Comparison of ENCODE assay signal across 25 mouse cellular contexts in the genomic region with DNA sequence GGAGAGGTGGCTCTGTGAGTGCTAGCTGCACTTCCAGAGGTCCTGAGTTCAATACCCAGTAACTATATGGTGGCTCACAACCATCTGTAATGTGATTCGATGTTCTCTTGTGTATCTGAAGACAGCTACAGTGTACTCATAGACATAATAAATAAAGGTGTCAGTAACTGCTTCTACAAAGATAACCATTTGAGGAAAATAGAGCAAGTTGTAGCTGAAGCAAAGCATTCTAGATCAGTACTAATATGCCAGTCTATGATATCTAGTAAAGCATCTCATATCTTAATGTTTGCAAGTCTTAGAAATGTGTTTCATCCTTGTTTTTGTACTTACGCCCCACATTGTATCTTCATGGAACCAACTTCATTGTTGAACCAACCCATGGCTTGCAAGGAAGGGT. TPM values are rescaled to one million over a fixed set of nuclear protein-coding genes. Genes with fewer than 3 reads are reported as not detected.
DNase-seq lines count a peak whose midpoint lies in the region; ATAC-seq and TF ChIP-seq lines count a peak whose summit lies in the region.
"Had no signal": no experiment of that assay in that cellular context is flagged by ENCODE, and none has a peak within 500 bp of the region (broad histone marks: within the 10 kb centered on the region; RNA-seq: fewer than 3 reads in every experiment).

No protein-coding gene starts in this region.

- no peak for ATAC-seq in granulocyte monocyte progenitor cell, adult 5-6 weeks (replicated peaks; ENCODE audit: poor library complexity, severe bottlenecking)
- ATAC-seq: activated CD4-positive, CD25-positive, alpha-beta regulatory T cell, adult 4 months; CD4-positive, CD25-positive, alpha-beta regulatory T cell, adult 4 months; Patski had no signal

- H3K9me3 ChIP-seq in CH12.LX (replicated peaks; ENCODE audit: low read length) (no peaks in the 10 kb centered on the region), MEL (replicated peaks; ENCODE audit: insufficient read depth, low read length) (no peaks in the 10 kb centered on the region)
- H3K9me3 ChIP-seq: G1E had no signal

- TF ChIP-seq CTCF in CH12.LX (conservative IDR thresholded peaks at IDR 0.05 in 1 of 2, IDR thresholded peaks at IDR 0.05 in 1 of 2; ENCODE audit: low read depth in 2 of 2, low read length in 2 of 2) (no peak), MEL (IDR thresholded peaks at IDR 0.05 in 2 of 3, conservative IDR thresholded peaks at IDR 0.05 in 1 of 3; ENCODE audit: control insufficient read depth in 1 of 3, insufficient read depth in 1 of 3, low read depth in 2 of 3, low read length in 3 of 3, poor library complexity in 1 of 3, severe bottlenecking in 1 of 3) (no peak)

- TF ChIP-seq RAD21 in CH12.LX (IDR thresholded peaks at IDR 0.05; ENCODE audit: low read depth, low read length) (no peak), MEL (IDR thresholded peaks at IDR 0.05; ENCODE audit: low read depth, low read length) (no peak)

- H3K27ac ChIP-seq in CH12.LX (ENCODE audit: insufficient read depth, low read depth) (no peak overlapping the region), MEL (ENCODE audit: control insufficient read depth, low read depth, low read length) (no peak overlapping the region)

- no peak overlapping the region for H3K4me2 ChIP-seq in CH12.LX (ENCODE audit: insufficient read depth, low read depth, poor library complexity, severe bottlenecking)

- peaks cover 7 to 53% of the 10 kb centered on the region in 2 experiments for H3K36me3 ChIP-seq in CH12.LX (replicated peaks in 1 of 2; ENCODE audit: control insufficient read depth in 1 of 2, insufficient read depth in 1 of 2, low read length in 1 of 2)
- peaks cover 6 to 24% of the 10 kb centered on the region in 2 experiments for H3K36me3 ChIP-seq in MEL (ENCODE audit: control insufficient read depth in 1 of 2, insufficient read depth in 2 of 2, low read length in 2 of 2)

- H3K4me1 ChIP-seq in CH12.LX (ENCODE audit: control insufficient read depth in 1 of 2, insufficient read depth in 2 of 2) (no peaks in the 10 kb centered on the region), MEL (ENCODE audit: control insufficient read depth in 1 of 2, insufficient read depth in 2 of 2, low read length in 2 of 2) (no peaks in the 10 kb centered on the region)

- TF ChIP-seq EP300 in CH12.LX (IDR thresholded peaks at IDR 0.05; ENCODE audit: low read length) (no peak), MEL (IDR thresholded peaks at IDR 0.05; ENCODE audit: low read depth in 1 of 2, low read length in 2 of 2) (no peak)

- TF ChIP-seq POLR2A in CH12.LX (IDR thresholded peaks at IDR 0.05; ENCODE audit: low read depth, low read length) = peak; percentile 32; the same call in 1 of the 2 replicates
- no peak for TF ChIP-seq POLR2A in MEL (IDR thresholded peaks at IDR 0.05; ENCODE audit: control insufficient read depth in 1 of 2, insufficient read depth in 1 of 2, low read depth in 1 of 2, low read length in 2 of 2, poor library complexity in 1 of 2)

- H3K9ac ChIP-seq in CH12.LX (ENCODE audit: insufficient read depth, low read depth) = no peak overlapping the region
- H3K9ac ChIP-seq in MEL (ENCODE audit: control insufficient read depth, low read depth, low read length, poor library complexity, severe bottlenecking) = no peak overlapping the region

- DNase-seq in heart, adult 11 months = peak; percentile 0
- DNase-seq in heart, adult 8-10 months (ENCODE audit: low spot score) = no peak
- no peak for DNase-seq in CH12.LX (ENCODE audit: extremely low read depth)
- DNase-seq in MEL (ENCODE audit: low read depth, low spot score) = no peak
- no peak for DNase-seq in right cerebral cortex, postnatal 4 days
- DNase-seq: adrenal gland, adult 2 months; adrenal gland, adult 8-10 months; adrenal gland, postnatal 10 days; adrenal gland, postnatal 14 days; adrenal gland, postnatal 25 days; adrenal gland, postnatal 36 days; B cell, adult 2 months; cerebellum, adult 11 months; cerebellum, adult 11-12 months; cerebellum, adult 18-20 months; cerebellum, adult 2 months; cerebellum, adult 8-10 months had no signal

- no peaks in the 10 kb centered on the region; the same call in 1 of the 2 replicates for H3K79me2 ChIP-seq in CH12.LX (replicated peaks; ENCODE audit: control insufficient read depth, extremely low read depth, insufficient read depth, poor library complexity, severe bottlenecking)
- no peaks in the 10 kb centered on the region for H3K79me2 ChIP-seq in MEL (ENCODE audit: control insufficient read depth, insufficient read depth, low read length, poor library complexity)

- H3K27me3 ChIP-seq in CH12.LX (replicated peaks) = no peaks in the 10 kb centered on the region
- H3K27me3 ChIP-seq in MEL (ENCODE audit: control insufficient read depth in 1 of 2, insufficient read depth in 2 of 2, low read length in 2 of 2) = no peaks in the 10 kb centered on the region
- H3K27me3 ChIP-seq: Patski had no signal

- H3K4me3 ChIP-seq in CH12.LX (replicated peaks in 1 of 3; ENCODE audit: low read depth in 2 of 3, low read length in 2 of 3, poor library complexity in 1 of 3) (no peak overlapping the region), MEL (ENCODE audit: control insufficient read depth in 1 of 2, insufficient read depth in 1 of 2, low read depth in 2 of 2, low read length in 2 of 2) (no peak overlapping the region)

- dilution Hi-C loops in CH12.LX (cut with MboI; ENCODE audit: extremely low pct_ligation_motif_present, extremely low pct_unique_long_range_greater_than_20kb, low sequenced_read_pairs) = no loop called here

- in situ Hi-C loops in CH12.LX (cut with MboI; ENCODE audit: low pct_ligation_motif_present, low pct_unique_long_range_greater_than_20kb, low sequenced_read_pairs) = no loop called here

TF ChIP-seq in CH12.LX, 34 proteins besides CTCF, POLR2A, EP300 and RAD21:
- TF ChIP-seq MXI1 (IDR thresholded peaks at IDR 0.05; ENCODE audit: low read depth, low read length) = no peak
- TF ChIP-seq POLR2AphosphoS2 (IDR thresholded peaks at IDR 0.05; ENCODE audit: low read depth, low read length) = peak; percentile 93; the same call in 1 of the 2 replicates

TF ChIP-seq in MEL, 35 proteins besides CTCF, POLR2A, EP300 and RAD21:
- TF ChIP-seq MAX (IDR thresholded peaks at IDR 0.05; ENCODE audit: low read length) = no peak
- TF ChIP-seq POLR2AphosphoS2 (IDR thresholded peaks at IDR 0.05; ENCODE audit: low read length) = peak; percentile 35; the same call in 1 of the 2 replicates

RNA-seq across cellular contexts. Expression of a gene that starts 6.0 kb away (rescaled TPM):
- not detected for total RNA-seq in heart, adult 8-10 months (2022)
- not detected in 2 replicates for total RNA-seq in CH12.LX (2012; rRNA removed)
- total RNA-seq in CH12.LX (2014; rRNA removed) = not detected in 2 replicates
- not detected in 2 replicates for polyA plus RNA-seq in CH12.LX (2012; ENCODE audit: insufficient read length, low read depth)
- not detected in 2 replicates for total RNA-seq in MEL (2012; rRNA removed)
- polyA plus RNA-seq in MEL (2012; ENCODE audit: insufficient read depth in 1 of 2, insufficient read length in 2 of 2, low read depth in 1 of 2, low replicate concordance in 2 of 2, missing spikeins in 1 of 2) = not detected
- total RNA-seq in granulocyte monocyte progenitor cell, adult 5-6 weeks (2014; fragmentation: Nextera tagmentation) = not detected in 2 replicates
- total RNA-seq in granulocyte monocyte progenitor cell, adult 5-6 weeks (2017) = not detected in 2 replicates
- total RNA-seq: adrenal gland, adult 18-20 months; adrenal gland, adult 2 months; adrenal gland, adult 8-10 months; adrenal gland, postnatal 10 days; adrenal gland, postnatal 14 days; adrenal gland, postnatal 25 days; adrenal gland, postnatal 36 days; adrenal gland, postnatal 4 days; ES-E14 had no signal
- polyA plus RNA-seq: adrenal gland, adult 2 months; CD4-positive, CD25-positive, alpha-beta regulatory T cell, adult 4 months; cerebellum, adult 2 months; G1E; Patski had no signal

RNA-seq across cellular contexts. Expression of a gene that starts 33.1 kb away (rescaled TPM):
- 10 to 100 TPM; 38.9 to 49.7 (median 45.2) TPM for total RNA-seq in heart, adult 8-10 months (2022)
- total RNA-seq in CH12.LX (2012; rRNA removed) (29.6 and 48.6 TPM in 2 replicates), CH12.LX (2014; rRNA removed) (53.6 and 55.6 TPM in 2 replicates), MEL (2012; rRNA removed) (47.8 and 50.5 TPM in 2 replicates)
- polyA plus RNA-seq in CH12.LX (2012; ENCODE audit: insufficient read length, low read depth) (38.8 and 41.2 TPM in 2 replicates), MEL (2012; ENCODE audit: insufficient read depth in 1 of 2, insufficient read length in 2 of 2, low read depth in 1 of 2, low replicate concordance in 2 of 2, missing spikeins in 1 of 2) (10 to 100 TPM; 24.7 to 56.1 TPM)
- 60.5 and 62.3 TPM in 2 replicates for total RNA-seq in granulocyte monocyte progenitor cell, adult 5-6 weeks (2014; fragmentation: Nextera tagmentation)
- total RNA-seq in granulocyte monocyte progenitor cell, adult 5-6 weeks (2017) = 89.1 and 93.7 TPM in 2 replicates

RNA-seq across cellular contexts. Expression of a gene that starts 44.0 kb away (rescaled TPM):
- total RNA-seq in heart, adult 8-10 months (2022) = 100 to 1,000 TPM; 256 to 285 (median 277) TPM
- total RNA-seq in CH12.LX (2012; rRNA removed) (15.4 and 16.8 TPM in 2 replicates), CH12.LX (2014; rRNA removed) (5.2 and 6.3 TPM in 2 replicates), MEL (2012; rRNA removed) (10.8 and 13.1 TPM in 2 replicates)
- polyA plus RNA-seq in CH12.LX (2012; ENCODE audit: insufficient read length, low read depth) (24.8 and 29.5 TPM in 2 replicates), MEL (2012; ENCODE audit: insufficient read depth in 1 of 2, insufficient read length in 2 of 2, low read depth in 1 of 2, low replicate concordance in 2 of 2, missing spikeins in 1 of 2) (10 to 100 TPM in 1 of 2 experiments, not detected in 1; 18.0 TPM)
- total RNA-seq in granulocyte monocyte progenitor cell, adult 5-6 weeks (2014; fragmentation: Nextera tagmentation) = 31.9 and 49.3 TPM in 2 replicates
- 62.6 and 66.5 TPM in 2 replicates for total RNA-seq in granulocyte monocyte progenitor cell, adult 5-6 weeks (2017)
